ENCODE assay signal across 18 mouse cellular contexts in genomic region chr2:179024225-179024624, GRCm38 (mm10).
A peak's percentile ranks its signal among the peaks of the same experiment; 100 is the strongest.
DNase-seq lines count a peak whose midpoint lies in the region; ATAC-seq and TF ChIP-seq lines count a peak whose summit lies in the region.
"Had no signal": no experiment of that assay in that cellular context is flagged by ENCODE, and none has a peak within 500 bp of the region (broad histone marks: within the 10 kb centered on the region; RNA-seq: fewer than 3 reads in every experiment).

No protein-coding gene starts in this region.

- H3K4me3 ChIP-seq in forebrain, embryonic 15.5 days, result no peak overlapping the region
- H3K4me3 ChIP-seq in forebrain, embryonic 16.5 days (replicated peaks; ENCODE audit: low read length), result no peak overlapping the region
- no peak overlapping the region for H3K4me3 ChIP-seq in limb, embryonic 14.5 days (replicated peaks; ENCODE audit: low read length)
- H3K4me3 ChIP-seq in limb, embryonic 10.5 days, result no peak overlapping the region
- H3K4me3 ChIP-seq: forebrain, embryonic 13.5 days; heart, adult 2 months; heart, embryonic 15.5 days had no signal

- no peak overlapping the region for H3K27ac ChIP-seq in forebrain, embryonic 15.5 days (replicated peaks)
- no peak overlapping the region for H3K27ac ChIP-seq in forebrain, embryonic 16.5 days (ENCODE audit: low read length)
- no peak overlapping the region for H3K27ac ChIP-seq in limb, embryonic 14.5 days (replicated peaks; ENCODE audit: low read depth, low read length)
- no peak overlapping the region for H3K27ac ChIP-seq in limb, embryonic 10.5 days
- H3K27ac ChIP-seq: forebrain, embryonic 13.5 days; heart, adult 2 months; heart, embryonic 15.5 days; hindbrain, embryonic 14.5 days had no signal

- TF ChIP-seq POLR2A in limb, embryonic 14.5 days (IDR thresholded peaks at IDR 0.05; ENCODE audit: borderline replicate concordance, extremely low read depth, insufficient read depth, insufficient read length), result no peak

- peaks cover 5% of the 10 kb centered on the region; the same call in 1 of the 2 replicates for H3K4me1 ChIP-seq in forebrain, embryonic 15.5 days
- peaks cover 4% of the 10 kb centered on the region; the same call in 1 of the 2 replicates for H3K4me1 ChIP-seq in forebrain, embryonic 16.5 days (replicated peaks; ENCODE audit: control insufficient read depth, insufficient read depth, low read length)
- H3K4me1 ChIP-seq in limb, embryonic 14.5 days (ENCODE audit: control insufficient read depth, insufficient read depth, low read length), result peaks cover 9% of the 10 kb centered on the region; the same call in 1 of the 2 replicates
- no peaks in the 10 kb centered on the region for H3K4me1 ChIP-seq in limb, embryonic 10.5 days
- H3K4me1 ChIP-seq: heart, embryonic 15.5 days had no signal

- ATAC-seq in forebrain, embryonic 15.5 days (replicated peaks), result 0 out of 2 replicates have a peak, but pooled peaks have one; percentile 19
- no peak; the same call in 1 of the 2 replicates for ATAC-seq in forebrain, embryonic 16.5 days
- ATAC-seq in limb, embryonic 14.5 days (ENCODE audit: low FRiP score, low read depth), result no peak
- ATAC-seq: forebrain, embryonic 13.5 days; intestine, embryonic 16.5 days had no signal

- H3K4me2 ChIP-seq in forebrain, embryonic 15.5 days (replicated peaks), result no peak overlapping the region
- H3K4me2 ChIP-seq in forebrain, embryonic 16.5 days (ENCODE audit: low read length), result no peak overlapping the region
- H3K4me2 ChIP-seq in limb, embryonic 14.5 days (replicated peaks; ENCODE audit: low read depth, low read length, severe bottlenecking), result no peak overlapping the region
- H3K4me2 ChIP-seq: forebrain, embryonic 13.5 days; heart, embryonic 11.5 days; heart, embryonic 15.5 days; hindbrain, embryonic 14.5 days had no signal

- no peaks in the 10 kb centered on the region for H3K9me3 ChIP-seq in forebrain, embryonic 15.5 days
- no peaks in the 10 kb centered on the region for H3K9me3 ChIP-seq in forebrain, embryonic 16.5 days (ENCODE audit: control insufficient read depth, low read length)
- no peaks in the 10 kb centered on the region for H3K9me3 ChIP-seq in limb, embryonic 14.5 days (ENCODE audit: control insufficient read depth, low read length)
- H3K9me3 ChIP-seq in limb, embryonic 10.5 days (replicated peaks), result no peaks in the 10 kb centered on the region
- H3K9me3 ChIP-seq: forebrain, embryonic 13.5 days; heart, embryonic 15.5 days had no signal

- no peaks in the 10 kb centered on the region for H3K27me3 ChIP-seq in forebrain, embryonic 15.5 days
- no peaks in the 10 kb centered on the region for H3K27me3 ChIP-seq in forebrain, embryonic 16.5 days (replicated peaks; ENCODE audit: control insufficient read depth, insufficient read depth, low read length)
- no peaks in the 10 kb centered on the region for H3K27me3 ChIP-seq in limb, embryonic 14.5 days (ENCODE audit: control insufficient read depth, insufficient read depth, low read length)
- no peaks in the 10 kb centered on the region for H3K27me3 ChIP-seq in limb, embryonic 10.5 days (ENCODE audit: low read depth, poor library complexity, severe bottlenecking)
- H3K27me3 ChIP-seq: forebrain, embryonic 13.5 days; heart, embryonic 15.5 days had no signal

- no peaks in the 10 kb centered on the region for H3K36me3 ChIP-seq in forebrain, embryonic 15.5 days
- H3K36me3 ChIP-seq in forebrain, embryonic 16.5 days (ENCODE audit: control insufficient read depth, insufficient read depth), result no peaks in the 10 kb centered on the region
- H3K36me3 ChIP-seq in limb, embryonic 14.5 days (ENCODE audit: control insufficient read depth, insufficient read depth, low read length), result no peaks in the 10 kb centered on the region
- H3K36me3 ChIP-seq in limb, embryonic 10.5 days, result no peaks in the 10 kb centered on the region
- H3K36me3 ChIP-seq: heart, embryonic 15.5 days had no signal

- WGBS in forebrain, embryonic 15.5 days, result 26% methylated on average over 3 of the region's 3 CpGs
- 37% methylated on average over 3 of the region's 3 CpGs for WGBS in forebrain, embryonic 16.5 days
- 21% methylated on average over 3 of the region's 3 CpGs for WGBS in limb, embryonic 14.5 days
- 85% methylated on average over 3 of the region's 3 CpGs for WGBS in limb, embryonic 10.5 days

- H3K9ac ChIP-seq in forebrain, embryonic 15.5 days (replicated peaks), result no peak overlapping the region
- no peak overlapping the region for H3K9ac ChIP-seq in forebrain, embryonic 16.5 days (replicated peaks; ENCODE audit: low read depth, low read length)
- no peak overlapping the region for H3K9ac ChIP-seq in limb, embryonic 14.5 days (ENCODE audit: low read depth, low read length, severe bottlenecking)
- H3K9ac ChIP-seq: forebrain, embryonic 13.5 days; heart, embryonic 15.5 days; hindbrain, embryonic 14.5 days had no signal

- DNase-seq in limb, embryonic 14.5 days (ENCODE audit: low spot score), result peak; percentile 48
- no peak for DNase-seq in limb, embryonic 10.5 days (ENCODE audit: low spot score)
- peak; percentile 33 for DNase-seq in right cerebral cortex, postnatal 4 days
- no peak for DNase-seq in right cerebral cortex, adult 2 months (ENCODE audit: low spot score in 2 of 2)
- no peak for DNase-seq in ovary, adult 18-20 months (ENCODE audit: low spot score)
- DNase-seq: adrenal gland, postnatal 10 days; cerebellum, adult 11-12 months; cerebellum, adult 9-11 months; gastrocnemius, postnatal 14 days; heart, adult 2 months; heart, postnatal 14 days had no signal

Comparison
In these comparisons a context has a peak if more than half of its experiments do, and no peak if none do; other contexts are left out.
1. DNase-seq: peak in limb, embryonic 14.5 days (single experiment) and right cerebral cortex, postnatal 4 days (single experiment); none in limb, embryonic 10.5 days (single experiment), right cerebral cortex, adult 2 months (0 of 2) and ovary, adult 18-20 months (single experiment).